Mouse (Mus musculus) neutrophil, adult 65 days (primary cell): ENCODE results near the gene Kcnk16. TPM values are rescaled to one million over a fixed set of nuclear protein-coding genes. Genes with fewer than 3 reads are reported as not detected.

Experiments used
- total RNA-seq: library from RNA; stranded (reverse); gene quantifications from 2 replicates; pipeline ENCODE4 v1.2.4, GENCODE M21; 2023

Gene Kcnk16
- total RNA-seq: not detected in 2 replicates

GRCm38 (mm10) chr14:20269082-20269809, at the start of gene Kcnk16:
TSS of gene Kcnk16 (minus strand) at chr14:20269199.

GRCm38 (mm10) chr14:20294117-20294892, 25.3 kb upstream of the Kcnk16 start, which contains the start of gene Nudt13:
TSS of gene Nudt13 (plus strand) at chr14:20294697.

Other genes starting within 250 kb of the Kcnk16 start
- gene Saysd1, start 130.7 kb downstream of the Kcnk16 start, total RNA-seq: 0.43 and 1.1 TPM in 2 replicates
- not detected in 2 replicates for gene Kcnk5, start 87.4 kb downstream of the Kcnk16 start, total RNA-seq
- 4.8 and 12.4 TPM in 2 replicates for gene Nudt13, start 25.5 kb upstream of the Kcnk16 start, total RNA-seq
- gene Ecd, start 78.9 kb upstream of the Kcnk16 start, total RNA-seq: 15.8 and 17.2 TPM in 2 replicates
- gene Fam149b, start 79.0 kb upstream of the Kcnk16 start, total RNA-seq: 17.1 and 18.2 TPM in 2 replicates
- gene Dnajc9, start 119.7 kb upstream of the Kcnk16 start, total RNA-seq: 33.3 and 35.2 TPM in 2 replicates
- gene Mrps16, start 124.4 kb upstream of the Kcnk16 start, total RNA-seq: 17.7 and 23.3 TPM in 2 replicates
- gene Cfap70, start 183.0 kb upstream of the Kcnk16 start, total RNA-seq: not detected in 2 replicates
- 51.9 and 57.8 TPM in 2 replicates for gene Anxa7, start 210.9 kb upstream of the Kcnk16 start, total RNA-seq
- gene Mss51, start 227.7 kb upstream of the Kcnk16 start, total RNA-seq: 1.3 and 1.8 TPM in 2 replicates